Mouse (Mus musculus): ENCODE data around the gene Dgkg.

Dgkg gene

GRCm38 (mm10) chr16:22656533-22657444 lies at the start of gene Dgkg:
TSS of gene Dgkg (minus strand) at chr16:22657221.
- DNase-seq (ENCODE audit: low spot score): peak; percentile 36

DNA sequence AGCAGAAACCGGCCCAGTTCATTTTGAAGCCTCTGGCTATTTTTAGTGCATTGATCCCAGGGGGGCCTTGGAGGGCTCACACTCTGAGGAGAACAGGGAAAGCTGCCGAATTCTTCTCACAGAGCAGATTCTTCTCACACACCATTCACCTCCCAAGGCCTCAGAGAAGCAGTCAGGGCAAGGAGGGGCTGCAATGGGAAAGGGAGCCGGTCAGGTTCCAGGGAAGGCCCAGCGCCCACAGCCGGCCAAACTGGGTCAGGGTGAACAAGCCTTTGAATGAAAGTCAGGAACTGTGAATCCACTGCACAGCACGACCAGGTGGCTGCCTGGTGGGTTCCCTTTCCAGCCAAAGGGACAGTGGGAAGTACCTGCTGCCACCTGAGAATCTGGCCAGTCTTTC lies 47.9 kb upstream of the Dgkg start:
- DNase-seq (ENCODE audit: low spot score): no peak

DNA sequence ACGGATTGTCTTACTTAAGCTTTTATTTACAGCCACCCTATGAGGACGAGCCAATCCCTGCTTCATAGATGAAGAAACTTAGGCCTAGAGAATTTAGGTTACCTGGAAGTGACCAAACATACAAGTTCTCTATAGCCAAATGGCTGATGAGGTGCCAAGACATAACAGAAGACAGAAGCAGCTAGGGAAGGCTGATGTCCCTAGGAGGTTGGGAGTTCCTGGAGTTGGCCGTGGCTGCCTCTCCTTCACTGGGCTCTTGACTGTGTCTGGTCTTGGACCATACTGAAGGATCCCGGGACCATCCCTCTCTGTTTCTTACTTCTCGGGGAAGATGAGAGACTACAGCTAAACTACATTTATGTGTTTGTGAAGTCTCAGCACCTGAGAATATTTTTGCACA lies 47.1 kb upstream of the Dgkg start:
- DNase-seq (ENCODE audit: low spot score): no peak

DNA sequence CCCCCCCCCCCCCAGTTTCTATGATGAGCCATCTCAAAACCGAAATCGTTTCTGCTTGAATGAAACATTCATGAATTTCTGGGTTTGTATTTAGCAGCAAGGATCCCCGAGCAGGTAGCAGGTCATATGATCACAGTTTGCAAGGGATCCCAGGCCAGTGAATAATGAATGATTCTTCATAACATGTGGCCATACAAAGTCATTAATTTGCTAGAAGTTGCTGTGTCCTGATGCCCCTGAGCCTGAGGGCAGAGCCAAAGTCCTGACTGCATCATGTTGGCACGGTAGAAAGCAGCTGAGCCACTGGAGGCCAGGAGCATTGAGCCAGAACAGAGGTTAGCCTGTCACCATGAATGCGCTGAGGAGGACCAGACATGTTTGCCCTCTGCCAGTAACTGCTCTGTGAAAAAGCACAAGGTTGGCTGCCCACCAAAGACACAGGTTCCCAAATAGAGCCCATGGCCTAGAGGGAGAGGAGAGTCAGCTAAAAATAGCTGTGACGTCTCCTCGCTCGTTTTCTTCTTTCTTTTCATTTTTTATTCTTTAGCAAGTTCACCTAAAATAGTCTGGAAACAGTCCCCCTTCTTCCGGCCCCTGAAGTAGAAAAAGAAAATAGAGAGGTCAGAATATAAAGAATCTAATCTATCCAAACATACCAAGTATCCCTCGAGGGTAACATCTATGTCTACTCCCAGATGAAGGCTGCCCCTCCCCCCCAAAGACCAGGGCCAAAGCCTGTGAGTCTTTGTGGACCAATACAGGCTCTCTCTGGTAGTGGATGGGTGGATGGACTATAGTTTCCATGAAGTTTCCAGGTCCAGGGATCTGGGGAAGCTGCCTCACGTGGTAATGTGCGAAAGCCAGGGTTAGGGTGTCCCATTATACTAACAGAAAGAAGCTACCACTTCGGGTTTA lies 42.1 kb upstream of the Dgkg start:
- DNase-seq (ENCODE audit: low spot score): no peak

DNA sequence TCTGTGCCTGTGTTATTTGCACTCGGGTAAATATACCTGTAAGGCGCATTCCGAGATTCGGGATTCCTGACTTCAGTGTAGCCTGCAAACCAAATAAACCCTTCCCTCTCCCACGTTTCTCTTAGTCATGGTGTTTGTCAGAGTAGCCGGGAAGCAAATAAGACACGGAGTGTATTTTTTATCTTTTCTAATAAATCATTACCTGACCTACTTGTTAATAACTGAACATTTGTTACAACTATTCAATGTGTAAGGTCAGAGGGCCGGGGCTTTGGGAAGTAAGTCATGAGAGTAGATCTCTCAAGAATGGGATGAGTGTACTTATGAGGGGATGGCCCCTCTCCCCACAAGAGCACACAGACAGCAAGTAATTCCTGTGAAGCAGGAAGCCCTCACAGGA lies 41.1 kb upstream of the Dgkg start:
- DNase-seq (ENCODE audit: low spot score): no peak

GRCm38 (mm10) chr16:22689622-22690021 lies 32.6 kb upstream of the Dgkg start:
- DNase-seq (ENCODE audit: low spot score): no peak

DNA sequence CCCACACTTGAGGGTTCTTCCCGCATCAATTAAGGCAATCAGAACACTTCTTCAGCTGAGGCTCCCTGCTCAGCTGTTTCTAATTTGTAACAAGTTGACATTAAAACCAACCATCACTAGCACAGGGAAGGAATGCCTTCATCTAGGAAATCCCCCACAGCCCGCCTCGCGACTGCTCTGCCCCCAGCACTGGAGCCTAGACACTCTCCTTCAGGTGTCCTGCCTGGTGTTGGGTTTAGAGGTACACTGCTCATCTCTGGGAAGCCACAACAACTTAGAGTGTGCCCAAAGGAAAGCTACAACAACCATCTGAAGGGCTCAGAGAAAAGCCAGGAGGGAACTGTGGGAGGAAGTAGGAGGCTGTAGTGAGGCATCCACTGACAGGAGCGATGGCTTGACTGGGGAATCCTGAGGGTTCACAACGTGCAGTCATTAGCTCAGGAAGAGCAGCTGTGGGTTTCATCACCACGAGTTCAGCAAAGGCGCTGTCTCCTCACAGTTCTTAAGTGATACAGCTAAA lies 30.8 kb upstream of the Dgkg start:
- no peak for DNase-seq (ENCODE audit: low spot score)

DNA sequence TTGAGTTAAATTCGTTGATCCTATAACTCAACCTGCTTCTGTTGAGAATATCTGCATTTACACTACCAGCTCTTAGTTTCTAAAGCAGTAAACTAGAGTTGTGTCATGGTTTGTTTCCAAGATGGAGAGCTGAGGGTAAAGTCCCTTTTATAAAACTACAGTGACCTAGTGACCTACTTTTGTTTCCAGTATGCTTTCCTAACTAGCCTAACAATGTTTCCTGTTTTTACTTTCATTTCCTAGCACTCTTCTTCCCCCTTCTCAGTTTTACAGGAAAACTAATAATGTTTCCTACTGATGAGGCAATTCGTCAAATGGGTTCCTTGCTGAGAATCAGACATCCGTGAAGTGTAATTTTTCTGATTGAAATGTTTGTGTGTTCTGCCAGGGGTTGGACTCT lies 26.6 kb upstream of the Dgkg start:
- no peak for DNase-seq (ENCODE audit: low spot score)

- no peak for DNase-seq (ENCODE audit: low spot score)
Observed at GRCm38 (mm10) chr16:22682727-22683126, 25.7 kb upstream of the Dgkg start.

DNA sequence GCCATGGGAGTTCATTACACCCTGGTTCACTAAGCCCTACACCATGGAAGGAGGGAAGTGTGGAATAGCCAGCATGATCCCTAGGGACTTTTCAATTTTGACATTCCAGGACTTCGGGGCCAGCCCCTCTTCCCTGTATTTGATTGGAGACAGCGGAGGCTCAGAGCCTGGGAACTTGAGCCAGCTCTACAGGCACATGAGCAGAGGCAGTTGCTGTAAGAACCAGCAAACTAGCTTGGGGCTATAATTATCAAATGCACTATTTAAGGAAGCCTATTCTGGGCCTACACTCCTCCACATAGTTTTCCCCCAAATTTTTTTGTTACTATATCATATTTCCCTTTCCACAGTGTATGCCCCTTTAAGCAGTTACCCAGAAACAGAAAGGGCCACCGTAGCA lies 22.6 kb upstream of the Dgkg start:
- no peak for DNase-seq (ENCODE audit: low spot score)

- DNase-seq (ENCODE audit: low spot score): no peak
Observed at GRCm38 (mm10) chr16:22674636-22675035, 17.6 kb upstream of the Dgkg start.

DNA sequence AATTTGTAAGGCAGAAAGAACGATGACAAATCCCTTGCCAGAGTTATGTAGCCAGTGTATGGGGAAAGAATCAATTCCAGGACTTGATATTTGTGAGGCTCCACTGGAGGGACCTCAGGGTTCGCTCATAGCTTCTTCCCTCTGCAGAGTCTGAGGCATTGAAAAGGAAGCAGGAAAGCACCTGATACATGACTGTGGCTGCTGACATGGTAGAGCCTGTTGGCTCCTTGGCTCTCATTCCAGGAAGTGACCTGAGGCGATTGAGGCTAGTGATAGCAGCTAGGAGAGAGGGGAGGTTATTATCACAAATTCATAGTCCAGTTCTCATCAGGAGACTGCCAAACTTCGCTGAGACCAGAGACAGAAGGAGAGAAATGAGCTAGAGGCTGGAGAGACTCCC lies 17.1 kb upstream of the Dgkg start:
- DNase-seq (ENCODE audit: low spot score): no peak

GRCm38 (mm10) chr16:22664033-22664432 lies 7.0 kb upstream of the Dgkg start:
- no peak for DNase-seq (ENCODE audit: low spot score)

DNA sequence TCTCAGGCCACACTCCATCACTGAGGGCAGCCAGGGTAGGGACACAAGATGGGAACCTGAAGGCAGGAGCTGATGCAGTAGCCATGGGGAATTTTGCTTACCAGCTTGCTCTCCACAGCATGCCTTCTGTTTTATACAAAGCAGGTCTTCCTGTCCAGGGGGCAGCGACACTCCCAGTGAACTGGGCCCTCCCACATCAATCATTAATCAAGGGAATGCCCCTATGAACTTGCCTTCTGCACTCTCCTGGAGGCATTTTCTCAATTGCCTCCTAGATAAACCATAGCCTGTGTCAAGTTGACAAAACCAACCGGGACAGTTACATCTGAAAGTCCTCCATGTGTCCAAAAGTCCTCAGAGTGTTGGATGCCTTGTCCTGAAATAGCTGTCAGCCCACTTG lies 6.1 kb upstream of the Dgkg start:
- DNase-seq (ENCODE audit: low spot score): no peak

GRCm38 (mm10) chr16:22661076-22661475 lies 4.1 kb upstream of the Dgkg start:
- no peak for DNase-seq (ENCODE audit: low spot score)

DNA sequence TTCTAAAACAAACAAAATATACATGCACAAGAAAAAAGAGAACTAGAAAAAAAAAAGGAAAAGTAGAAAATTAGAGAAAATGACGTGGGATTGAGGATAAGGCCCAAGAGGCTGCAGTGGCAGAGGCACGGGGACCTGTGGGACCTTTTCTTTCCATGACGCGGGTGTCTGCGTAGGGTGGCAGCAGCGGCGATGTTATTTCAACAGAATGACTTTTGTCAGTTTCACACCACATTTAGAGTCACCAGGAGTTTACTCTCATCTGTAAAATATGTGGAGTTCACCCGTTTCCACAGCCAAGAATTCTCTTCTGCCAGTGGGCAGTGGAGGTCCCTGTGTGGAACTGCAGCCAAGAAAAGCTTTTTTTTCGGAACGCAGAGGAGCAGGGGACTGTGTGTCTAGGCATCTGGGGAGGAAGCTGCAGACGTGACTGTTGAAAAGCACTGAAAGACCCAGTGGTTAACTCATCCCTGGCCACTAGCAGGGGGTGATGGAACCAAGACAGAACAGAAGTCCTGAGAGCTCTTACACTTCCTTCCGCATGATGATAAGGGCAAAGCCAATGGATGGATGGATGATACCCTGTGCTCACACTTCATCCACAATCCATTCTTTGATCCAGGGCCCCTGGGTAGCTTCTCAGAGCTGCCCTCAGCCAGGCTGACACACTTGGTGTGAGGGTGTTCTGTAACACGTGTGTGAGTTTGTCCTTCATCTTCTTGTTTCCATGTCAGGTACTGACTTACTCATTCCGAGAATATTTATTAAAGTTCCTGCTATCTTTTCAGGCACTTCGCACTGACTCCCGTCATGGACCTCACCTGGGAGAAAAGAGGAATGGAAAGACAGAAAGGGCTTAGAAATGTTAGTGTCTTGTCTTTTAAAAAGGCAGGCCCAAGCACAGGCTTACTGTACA lies 1.1 kb upstream of the Dgkg start:
- no peak for DNase-seq (ENCODE audit: low spot score)

DNA sequence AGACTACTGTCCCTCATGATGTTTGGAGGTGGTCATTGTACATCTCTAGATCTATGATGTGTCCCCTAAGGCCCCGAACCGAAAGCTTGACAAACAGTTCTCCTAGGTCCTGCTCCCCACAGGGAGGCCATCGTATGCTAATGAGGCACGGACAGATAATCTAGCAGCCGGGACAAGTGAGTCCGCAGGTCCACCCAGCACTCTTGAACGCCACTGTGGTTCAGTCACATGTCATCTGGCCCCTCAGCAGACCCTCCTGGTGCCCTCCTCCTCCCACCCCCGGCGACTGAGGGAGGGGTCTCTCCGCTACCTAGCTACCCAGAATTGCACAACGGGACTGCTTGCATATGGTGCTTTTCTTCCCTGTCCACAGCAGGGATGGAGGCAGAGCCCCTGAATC lies 1.2 kb downstream of the Dgkg start:
- DNase-seq (ENCODE audit: low spot score): no peak

DNA sequence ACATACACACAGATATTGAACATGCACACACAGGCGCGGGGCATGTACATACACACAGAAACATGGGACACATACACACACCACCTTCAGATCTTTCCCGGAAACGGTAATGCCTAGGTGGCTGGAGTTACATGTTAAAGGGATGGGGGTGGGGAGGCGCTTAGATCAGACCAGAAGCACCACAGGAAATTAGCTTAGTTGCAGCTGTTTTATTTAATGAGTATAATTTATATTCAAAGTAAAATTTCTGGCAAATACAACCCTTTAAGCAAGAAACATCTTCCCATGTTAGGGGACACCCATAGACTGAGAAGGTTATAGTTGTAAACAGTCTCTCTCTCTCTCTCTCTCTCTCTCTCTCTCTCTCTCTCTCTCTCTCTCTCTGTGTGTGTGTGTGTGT lies 1.8 kb downstream of the Dgkg start:
- DNase-seq (ENCODE audit: low spot score): no peak

GRCm38 (mm10) chr16:22654477-22654835 lies 2.6 kb downstream of the Dgkg start:
- no peak for DNase-seq (ENCODE audit: low spot score)

DNA sequence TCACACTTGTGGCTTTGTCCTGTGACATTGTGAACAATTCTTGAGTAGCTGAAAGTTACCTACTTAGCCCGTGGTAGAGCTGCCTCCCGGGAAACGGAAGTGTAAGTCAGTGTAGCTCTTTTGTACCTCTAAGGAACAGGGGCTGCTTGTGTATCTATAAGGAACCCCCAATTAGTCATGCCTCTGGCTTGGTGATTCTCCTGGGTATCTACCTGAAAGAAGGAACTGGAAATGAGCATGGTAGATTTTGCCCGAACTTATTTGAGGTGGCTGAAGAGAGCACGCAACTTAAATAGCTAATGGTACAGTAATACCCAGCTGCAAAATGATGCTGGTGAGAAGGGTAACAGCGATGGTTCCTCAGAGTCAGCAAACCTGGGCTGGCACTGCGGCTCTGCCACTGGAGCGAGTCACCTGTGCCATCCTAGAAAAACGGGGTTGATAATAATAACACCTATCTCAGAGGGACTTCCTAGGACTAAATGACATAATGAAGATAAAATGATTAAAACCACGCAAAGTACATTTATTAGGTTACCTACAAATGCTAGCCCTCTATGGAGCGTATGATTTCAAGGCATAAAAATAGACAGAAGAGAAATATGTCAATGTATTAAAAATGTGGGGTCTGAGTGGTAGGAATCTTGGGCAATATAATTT lies 3.1 kb downstream of the Dgkg start:
- DNase-seq (ENCODE audit: low spot score): no peak

GRCm38 (mm10) chr16:22651244-22651643 lies 5.8 kb downstream of the Dgkg start:
- no peak for DNase-seq (ENCODE audit: low spot score)

All from embryo, embryonic 10 days (tissue).